Mouse (Mus musculus) midbrain, embryonic 10.5 days (tissue): ENCODE measurements at regions not wholly inside any gene's neighbourhood (a gene's known extent, or its start where the extent isn't known, plus 50 kb on each side); places are given as distances from the start of the nearest gene placed in this dataset.

Source experiments
- DNase-seq: peaks from one replicate; pipeline ENCODE4 v3.0.0-alpha.2; 2017; ENCODE audit warnings: low spot score
- H3K27ac ChIP-seq: fragments of 300-500 bp; sonication (generic); replicated peaks from 2 replicates; pipeline ENCODE4 v1.5.1; 2016; ENCODE audit warnings: mild to moderate bottlenecking
- H3K27me3 ChIP-seq: fragments of 300-500 bp; sonication (generic); 2 replicates; pipeline ENCODE4 v1.6.1; 2016; ENCODE audit warnings: low read depth, mild to moderate bottlenecking; ENCODE audit not compliant: poor library complexity, severe bottlenecking
- H3K36me3 ChIP-seq: fragments of 300-500 bp; sonication (generic); 2 replicates; pipeline ENCODE4 v1.6.1; 2016; ENCODE audit warnings: mild to moderate bottlenecking, moderate library complexity
- H3K4me1 ChIP-seq: fragments of 300-500 bp; sonication (generic); 2 replicates; pipeline ENCODE4 v1.6.1; 2016
- H3K4me3 ChIP-seq: fragments of 300-500 bp; sonication (generic); 2 replicates; pipeline ENCODE4 v1.5.1; 2016; ENCODE audit warnings: mild to moderate bottlenecking, moderate library complexity
- H3K9me3 ChIP-seq: fragments of 300-500 bp; sonication (generic); replicated peaks from 2 replicates; pipeline ENCODE4 v1.6.1; 2016; ENCODE audit warnings: mild to moderate bottlenecking
- WGBS: fragments of 180-500 bp; shearing (Covaris S2); methylation state at CpG from one replicate; pipeline ENCODE4 v1.1.7; 2016; 5-methylcytosine and 5-hydroxymethylcytosine counted together

GRCm38 (mm10) chr15:93903671-93904603 lies 308.2 kb upstream of the Prickle1 start:
- DNase-seq = no peak
- Histone ChIP-seq H3K36me3 (no peaks in the 10 kb centered on the region), H3K27me3 (no peaks in the 10 kb centered on the region), H3K4me1 (peaks cover 13% of the 10 kb centered on the region), H3K9me3 (0 out of 2 replicates have a peak, but pooled peaks cover 4% of the 10 kb centered on the region), H3K27ac (peak overlapping the region; percentile 42), H3K4me3 (no peak overlapping the region)
- WGBS = 63% methylated on average over 18 of the region's 18 CpGs

- WGBS = 93% methylated on average over 8 of the region's 8 CpGs
- DNase-seq = no peak
- Histone ChIP-seq H3K27ac (no peak overlapping the region), H3K36me3 (no peaks in the 10 kb centered on the region), H3K4me3 (no peak overlapping the region), H3K4me1 (no peaks in the 10 kb centered on the region), H3K27me3 (no peaks in the 10 kb centered on the region), H3K9me3 (no peaks in the 10 kb centered on the region)
Observed at GRCm38 (mm10) chr15:93882826-93883225, 287.1 kb upstream of the Prickle1 start.

GRCm38 (mm10) chr15:93881276-93881675 lies 285.6 kb upstream of the Prickle1 start:
- H3K27ac ChIP-seq = no peak overlapping the region
- no peaks in the 10 kb centered on the region for H3K9me3 ChIP-seq
- no peak for DNase-seq
- H3K4me3 ChIP-seq = no peak overlapping the region
- H3K4me1 ChIP-seq = no peaks in the 10 kb centered on the region
- no peaks in the 10 kb centered on the region for H3K27me3 ChIP-seq
- H3K36me3 ChIP-seq = no peaks in the 10 kb centered on the region

GRCm38 (mm10) chr15:93880302-93880701 lies 284.6 kb upstream of the Prickle1 start:
- Histone ChIP-seq H3K36me3 (no peaks in the 10 kb centered on the region), H3K9me3 (no peaks in the 10 kb centered on the region), H3K27ac (no peak overlapping the region), H3K4me3 (no peak overlapping the region), H3K27me3 (no peaks in the 10 kb centered on the region), H3K4me1 (no peaks in the 10 kb centered on the region)
- no peak for DNase-seq
- WGBS = 88% methylated on average over 8 of the region's 8 CpGs

- no peak overlapping the region for H3K27ac ChIP-seq
- no peaks in the 10 kb centered on the region for H3K9me3 ChIP-seq
- H3K4me1 ChIP-seq = no peaks in the 10 kb centered on the region
- H3K36me3 ChIP-seq = no peaks in the 10 kb centered on the region
- 84% methylated on average over 3 of the region's 3 CpGs for WGBS
- no peak for DNase-seq
- H3K27me3 ChIP-seq = no peaks in the 10 kb centered on the region
- no peak overlapping the region for H3K4me3 ChIP-seq
Observed at GRCm38 (mm10) chr15:93879006-93879405, 283.3 kb upstream of the Prickle1 start.

GRCm38 (mm10) chr15:93876335-93876734 lies 280.6 kb upstream of the Prickle1 start:
- no peaks in the 10 kb centered on the region for H3K36me3 ChIP-seq
- H3K4me1 ChIP-seq = no peaks in the 10 kb centered on the region
- H3K4me3 ChIP-seq = no peak overlapping the region
- WGBS = 89% methylated on average over 10 of the region's 10 CpGs
- no peak overlapping the region for H3K27ac ChIP-seq
- H3K9me3 ChIP-seq = no peaks in the 10 kb centered on the region
- DNase-seq = no peak
- H3K27me3 ChIP-seq = no peaks in the 10 kb centered on the region

GRCm38 (mm10) chr15:93875685-93876084 lies 280.0 kb upstream of the Prickle1 start:
- Histone ChIP-seq H3K4me3 (no peak overlapping the region), H3K36me3 (no peaks in the 10 kb centered on the region), H3K27ac (no peak overlapping the region), H3K4me1 (no peaks in the 10 kb centered on the region), H3K27me3 (no peaks in the 10 kb centered on the region), H3K9me3 (no peaks in the 10 kb centered on the region)
- DNase-seq = no peak
- 75% methylated on average over 1 of the region's 1 CpGs for WGBS

- Histone ChIP-seq H3K36me3 (no peaks in the 10 kb centered on the region), H3K27ac (no peak overlapping the region), H3K4me3 (no peak overlapping the region), H3K9me3 (no peaks in the 10 kb centered on the region), H3K4me1 (no peaks in the 10 kb centered on the region), H3K27me3 (no peaks in the 10 kb centered on the region)
- no peak for DNase-seq
- WGBS = 84% methylated on average over 6 of the region's 6 CpGs
Observed at GRCm38 (mm10) chr15:93874206-93874605, 278.5 kb upstream of the Prickle1 start.

GRCm38 (mm10) chr15:93857336-93857901 lies 261.7 kb upstream of the Prickle1 start:
- no peak for DNase-seq
- Histone ChIP-seq H3K36me3 (no peaks in the 10 kb centered on the region), H3K4me3 (no peak overlapping the region), H3K4me1 (no peaks in the 10 kb centered on the region), H3K9me3 (0 out of 2 replicates have a peak, but pooled peaks cover 4% of the 10 kb centered on the region), H3K27ac (no peak overlapping the region), H3K27me3 (no peaks in the 10 kb centered on the region)
- 93% methylated on average over 12 of the region's 12 CpGs for WGBS

- Histone ChIP-seq H3K36me3 (no peaks in the 10 kb centered on the region), H3K27ac (no peak overlapping the region), H3K27me3 (no peaks in the 10 kb centered on the region), H3K9me3 (0 out of 2 replicates have a peak, but pooled peaks cover 4% of the 10 kb centered on the region), H3K4me3 (no peak overlapping the region), H3K4me1 (no peaks in the 10 kb centered on the region)
- WGBS = 87% methylated on average over 3 of the region's 3 CpGs
- no peak for DNase-seq
Observed at GRCm38 (mm10) chr15:93853221-93853620, 257.5 kb upstream of the Prickle1 start.

GRCm38 (mm10) chr15:93852126-93852525 lies 256.4 kb upstream of the Prickle1 start:
- Histone ChIP-seq H3K4me3 (no peak overlapping the region), H3K4me1 (no peaks in the 10 kb centered on the region), H3K9me3 (0 out of 2 replicates have a peak, but pooled peaks cover 4% of the 10 kb centered on the region), H3K27me3 (no peaks in the 10 kb centered on the region), H3K27ac (no peak overlapping the region), H3K36me3 (no peaks in the 10 kb centered on the region)
- 94% methylated on average over 4 of the region's 4 CpGs for WGBS
- no peak for DNase-seq

GRCm38 (mm10) chr15:93850388-93850787 lies 254.7 kb upstream of the Prickle1 start:
- no peak overlapping the region for H3K4me3 ChIP-seq
- WGBS = 80% methylated on average over 6 of the region's 6 CpGs
- no peaks in the 10 kb centered on the region for H3K36me3 ChIP-seq
- no peaks in the 10 kb centered on the region for H3K27me3 ChIP-seq
- no peak for DNase-seq
- no peak overlapping the region for H3K27ac ChIP-seq
- 0 out of 2 replicates have a peak, but pooled peaks cover 4% of the 10 kb centered on the region for H3K9me3 ChIP-seq
- no peaks in the 10 kb centered on the region for H3K4me1 ChIP-seq

GRCm38 (mm10) chr15:93848830-93849229 lies 253.1 kb upstream of the Prickle1 start:
- DNase-seq = no peak
- Histone ChIP-seq H3K4me3 (no peak overlapping the region), H3K27me3 (no peaks in the 10 kb centered on the region), H3K27ac (no peak overlapping the region), H3K9me3 (no peaks in the 10 kb centered on the region), H3K36me3 (no peaks in the 10 kb centered on the region), H3K4me1 (no peaks in the 10 kb centered on the region)
- 89% methylated on average over 4 of the region's 4 CpGs for WGBS
